Mouse (Mus musculus) hindbrain, postnatal 0 days (tissue): ENCODE results near the gene Tns3. TPM values are rescaled to one million over a fixed set of nuclear protein-coding genes. Genes with fewer than 3 reads are reported as not detected.
A peak's percentile ranks its signal among the peaks of the same experiment; 100 is the strongest.

ENCODE experiments used
- ATAC-seq: fragments of 200-750 bp; cut with Nextera tagmentation; 2 replicates; pipeline ENCODE4 v1.8.0; 2017; ENCODE audit warnings: mild to moderate bottlenecking, moderate TSS enrichment, moderate library complexity
- DNase-seq: peaks from one replicate; pipeline ENCODE4 v3.0.0-alpha.2; 2015; ENCODE audit warnings: low spot score
- H3K27ac ChIP-seq: fragments of 300-500 bp; sonication (generic); 2 replicates; pipeline ENCODE4 v1.5.1; 2014; ENCODE audit warnings: mild to moderate bottlenecking
- H3K27me3 ChIP-seq: fragments of 300-500 bp; sonication (generic); 2 replicates; pipeline ENCODE4 v1.6.1; 2014; ENCODE audit warnings: low read length, mixed read lengths; ENCODE audit not compliant: insufficient read depth
- H3K36me3 ChIP-seq: fragments of 300-500 bp; sonication (generic); 2 replicates; pipeline ENCODE4 v1.6.1; 2014; ENCODE audit warnings: low read length, mixed read lengths; ENCODE audit not compliant: insufficient read depth
- H3K4me1 ChIP-seq: fragments of 300-500 bp; sonication (generic); 2 replicates; pipeline ENCODE4 v1.6.1; 2014; ENCODE audit warnings: antibody characterized with exemption, low read length, mixed read lengths; ENCODE audit not compliant: insufficient read depth
- H3K4me2 ChIP-seq: fragments of 300-500 bp; sonication (generic); 2 replicates; pipeline ENCODE4 v1.6.1; 2014; ENCODE audit warnings: low read depth, mild to moderate bottlenecking, low read length, moderate library complexity, mixed read lengths
- H3K4me3 ChIP-seq: fragments of 300-500 bp; sonication (generic); 2 replicates; pipeline ENCODE4 v1.5.1; 2014; ENCODE audit warnings: low read length
- H3K9ac ChIP-seq: fragments of 300-500 bp; sonication (generic); replicated peaks from 2 replicates; pipeline ENCODE4 v1.6.1; 2014; ENCODE audit warnings: mild to moderate bottlenecking, low read length, moderate library complexity, mixed read lengths
- H3K9me3 ChIP-seq: fragments of 300-500 bp; sonication (generic); 2 replicates; pipeline ENCODE4 v1.6.1; 2016; ENCODE audit warnings: low read length, mixed read lengths
- CTCF ChIP-seq: IDR thresholded peaks from 2 replicates; pipeline ENCODE4 v1.5.1; 2016; ENCODE audit warnings: antibody characterized with exemption, control low read depth, low read depth
- WGBS: fragments of 180-500 bp; shearing (Covaris S2); extraction: QIAGEN DNeasy Blood & Tissue Kit; methylation state at CpG from one replicate; pipeline ENCODE4 v1.1.7; 2014; 5-methylcytosine and 5-hydroxymethylcytosine counted together
- polyA plus RNA-seq: library from polyadenylated mRNA; unstranded; fragments of >200 nt; fragmentation: Nextera tagmentation; extraction: Ambion mirVana; gene quantifications from 2 replicates; pipeline ENCODE4 v1.2.1, GENCODE M21; 2015
- total RNA-seq: library from RNA; depleted of rRNA; stranded (reverse); fragments of >200 nt; gene quantifications from 2 replicates; pipeline ENCODE4 v1.2.3, GENCODE M21; 2014

The Tns3 gene
- total and polyA plus RNA-seq, 2 experiments from 2014 or later, result 8.2 to 63.6 TPM

DNA sequence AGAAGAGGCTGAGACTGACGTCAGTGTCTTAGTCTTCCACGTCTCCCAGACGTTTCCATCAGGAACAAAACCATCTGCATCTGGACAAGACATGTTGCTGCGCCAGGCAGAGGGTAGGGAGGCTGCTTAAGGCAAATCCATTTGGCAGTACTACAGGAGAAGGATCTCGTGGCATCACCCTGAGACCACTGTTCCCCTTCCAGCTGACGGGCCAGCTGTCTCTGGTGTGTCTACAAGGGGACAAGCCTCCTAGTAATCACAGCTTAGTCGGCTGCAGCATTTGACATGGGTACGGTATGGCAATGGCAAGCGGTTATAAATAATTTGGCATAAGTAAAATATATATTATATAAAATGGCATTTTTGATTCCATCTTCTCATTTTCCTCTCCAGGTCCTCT, 230.9 kb downstream of the Tns3 start:
- no peaks in the 10 kb centered on the region for H3K27me3 ChIP-seq
- no peaks in the 10 kb centered on the region for H3K4me1 ChIP-seq
- peaks cover 9% of the 10 kb centered on the region; the same call in 1 of the 2 replicates for H3K36me3 ChIP-seq
- no peak for DNase-seq
- 82% methylated on average over 9 of the region's 9 CpGs for WGBS
- no peak for TF ChIP-seq CTCF
- ATAC-seq, result no peak
- no peak overlapping the region for H3K9ac ChIP-seq
- H3K9me3 ChIP-seq, result no peaks in the 10 kb centered on the region
- H3K27ac ChIP-seq, result no peak overlapping the region
- no peak overlapping the region for H3K4me2 ChIP-seq
- no peak overlapping the region for H3K4me3 ChIP-seq

DNA sequence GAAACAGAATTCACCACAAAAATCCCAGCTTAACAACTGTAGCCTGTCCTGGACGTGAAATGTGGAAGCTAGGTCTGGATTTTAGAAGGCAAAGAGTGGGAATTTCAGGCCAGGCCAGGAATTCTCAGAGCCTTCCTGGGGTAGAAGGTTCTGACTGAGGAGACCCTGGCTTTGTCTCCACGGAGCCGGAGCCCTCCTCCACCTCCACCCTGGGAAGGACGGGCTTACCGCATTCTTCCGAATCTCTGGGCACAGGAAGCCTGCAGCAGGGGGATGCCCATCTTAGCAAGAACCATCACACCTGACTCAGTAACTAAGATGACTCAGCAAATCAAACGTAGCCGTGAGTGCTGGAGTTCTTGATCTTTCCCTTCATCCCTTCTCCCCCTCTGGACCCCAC, 231.4 kb downstream of the Tns3 start:
- Histone ChIP-seq H3K4me1 (no peaks in the 10 kb centered on the region), H3K4me2 (no peak overlapping the region), H3K9ac (no peak overlapping the region), H3K9me3 (no peaks in the 10 kb centered on the region), H3K27ac (no peak overlapping the region), H3K4me3 (no peak overlapping the region), H3K27me3 (no peaks in the 10 kb centered on the region), H3K36me3 (peaks cover 9% of the 10 kb centered on the region; the same call in 1 of the 2 replicates)
- ATAC-seq (no peak), DNase-seq (no peak)
- TF ChIP-seq CTCF, result no peak
- 85% methylated on average over 8 of the region's 8 CpGs for WGBS

DNA sequence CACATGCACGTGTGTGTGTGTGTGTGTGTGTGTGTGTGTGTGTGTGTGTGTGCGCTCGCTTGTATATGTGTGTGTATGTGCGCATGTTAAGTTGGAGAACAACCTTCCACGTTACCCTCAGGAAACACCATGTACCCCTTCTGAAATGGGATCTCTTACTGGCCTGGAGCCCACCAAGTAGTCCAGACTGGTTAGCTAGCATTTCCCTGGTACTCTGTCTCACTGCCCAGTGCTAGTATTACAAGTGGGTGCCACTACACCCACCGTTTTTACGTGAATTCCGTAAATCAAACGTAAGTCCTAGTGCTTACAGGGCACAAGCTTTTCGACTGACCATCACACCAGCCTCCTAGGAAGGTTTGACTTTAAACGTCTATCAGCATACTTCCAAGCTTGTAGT, 236.7 kb downstream of the Tns3 start:
- Histone ChIP-seq H3K4me1 (peaks cover 9% of the 10 kb centered on the region), H3K9ac (no peak overlapping the region), H3K4me3 (no peak overlapping the region), H3K27ac (no peak overlapping the region), H3K9me3 (no peaks in the 10 kb centered on the region), H3K36me3 (no peaks in the 10 kb centered on the region), H3K4me2 (no peak overlapping the region), H3K27me3 (no peaks in the 10 kb centered on the region)
- WGBS, result 92% methylated on average over 11 of the region's 11 CpGs
- TF ChIP-seq CTCF, result no peak
- DNase-seq (no peak), ATAC-seq (no peak)

DNA sequence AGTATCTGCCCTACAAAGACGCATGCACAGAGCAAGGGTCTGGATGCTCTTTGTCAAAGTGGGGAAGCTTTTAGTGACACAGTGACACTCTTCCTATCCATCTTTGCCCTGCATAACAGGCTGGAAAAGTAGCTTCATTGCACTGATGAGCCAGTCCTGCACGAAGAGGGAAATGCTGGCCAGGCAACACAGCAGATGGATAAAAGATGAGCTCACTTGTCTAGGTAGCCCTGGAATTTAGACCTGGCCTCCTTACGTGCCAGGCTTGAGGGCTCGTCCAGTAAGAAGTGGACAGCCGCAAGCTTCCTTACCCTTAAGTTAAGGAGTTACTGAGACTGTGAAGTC, 239.1 kb downstream of the Tns3 start:
- TF ChIP-seq CTCF, result no peak
- no peak overlapping the region for H3K4me3 ChIP-seq

DNA sequence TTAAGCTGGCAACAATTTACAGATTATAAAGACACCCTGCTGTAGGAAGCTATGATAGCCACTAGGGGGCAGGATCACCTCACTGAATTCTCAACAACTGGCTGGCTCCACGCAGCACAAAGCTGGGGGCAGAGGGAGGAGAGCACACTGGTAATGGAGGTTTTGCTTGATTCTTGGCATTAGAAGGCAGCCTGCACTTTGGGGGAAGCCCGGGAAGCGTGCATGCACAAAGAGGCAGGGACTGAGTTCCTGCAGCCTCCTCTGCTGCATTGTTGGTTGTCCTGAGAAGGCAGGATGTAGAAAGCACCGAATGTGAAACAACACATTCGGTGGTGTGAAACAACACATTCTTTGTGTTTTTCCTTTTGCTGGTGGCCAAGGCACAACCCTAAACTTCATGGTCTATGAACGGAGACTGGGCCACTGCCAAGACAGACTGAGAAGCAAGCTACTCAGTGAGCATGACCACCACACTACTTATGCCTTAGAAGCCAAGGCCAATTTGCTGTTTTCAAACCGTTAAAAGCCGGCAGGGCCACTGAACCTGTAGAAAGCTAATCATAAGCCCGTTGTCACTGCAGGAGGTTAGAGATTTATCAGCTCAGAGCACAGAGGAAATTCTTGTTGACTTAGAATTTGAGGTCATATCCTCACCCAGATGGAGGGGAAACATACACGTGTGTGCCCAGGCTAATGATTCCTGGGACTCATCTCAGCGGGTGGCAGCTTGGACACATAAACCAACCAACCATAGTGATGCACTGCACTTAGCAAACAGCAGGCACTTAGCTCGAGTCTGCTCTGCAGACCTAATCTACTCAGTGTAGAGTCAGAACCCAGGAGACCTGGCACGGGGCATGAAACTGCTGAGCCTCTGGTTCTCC, 239.8 kb downstream of the Tns3 start:
- ATAC-seq (peak; percentile 95), DNase-seq (peak; percentile 93)
- Histone ChIP-seq H3K27ac (peak overlapping the region; percentile 80), H3K27me3 (no peaks in the 10 kb centered on the region), H3K9me3 (no peaks in the 10 kb centered on the region), H3K4me3 (no peak overlapping the region), H3K36me3 (no peaks in the 10 kb centered on the region), H3K4me2 (peak overlapping the region; percentile 29; the same call in 1 of the 2 replicates), H3K4me1 (peaks cover 9% of the 10 kb centered on the region), H3K9ac (no peak overlapping the region; the same call in 1 of the 2 replicates)
- TF ChIP-seq CTCF, result peak; percentile 98
- 16% methylated on average over 13 of the region's 13 CpGs for WGBS

More for the DNA sequence above, 239.1 kb downstream of the Tns3 start:
- ATAC-seq (peak; percentile 10), DNase-seq (no peak)
- no peaks in the 10 kb centered on the region for H3K36me3 ChIP-seq
- no peak overlapping the region for H3K9ac ChIP-seq
- no peaks in the 10 kb centered on the region for H3K27me3 ChIP-seq
- peak overlapping the region; percentile 80 for H3K27ac ChIP-seq
- H3K4me1 ChIP-seq, result peaks cover 9% of the 10 kb centered on the region
- H3K4me2 ChIP-seq, result no peak overlapping the region
- H3K9me3 ChIP-seq, result no peaks in the 10 kb centered on the region
- 63% methylated on average over 5 of the region's 5 CpGs for WGBS

DNA sequence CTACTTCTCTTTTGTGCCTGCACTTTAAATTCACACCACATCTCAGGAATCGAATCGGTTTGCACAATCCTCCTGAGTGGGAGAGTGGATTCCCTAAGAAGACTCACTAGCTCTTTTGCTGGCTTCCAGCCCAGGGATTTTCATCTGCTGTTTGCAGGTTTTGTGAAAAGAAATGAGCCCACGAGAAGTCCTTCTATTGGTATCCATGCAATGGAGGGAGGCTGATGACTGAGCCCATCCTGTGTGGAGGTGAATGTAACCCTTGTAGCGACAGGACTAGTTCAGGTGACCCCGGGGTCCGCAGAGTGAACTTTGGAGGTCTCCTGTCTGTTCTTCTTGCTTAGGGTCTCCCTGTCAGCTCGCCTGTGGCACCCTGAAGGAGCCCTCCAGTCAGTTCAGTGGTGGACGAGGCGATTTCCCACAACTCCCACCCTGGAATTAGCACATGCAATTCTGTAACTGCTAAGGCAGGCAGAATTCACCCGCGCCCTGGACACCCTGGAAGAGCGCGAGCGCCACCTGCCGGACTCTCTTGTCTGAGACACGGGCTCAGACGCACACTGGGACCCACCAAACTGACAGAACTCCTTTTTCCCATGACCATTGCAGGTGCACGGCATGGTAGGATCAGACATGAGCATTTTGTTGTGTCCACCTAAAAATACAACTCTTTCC, 259.0 kb downstream of the Tns3 start:
- ATAC-seq, result peak; percentile 90
- no peaks in the 10 kb centered on the region for H3K9me3 ChIP-seq

More for the DNA sequence above, 259.0 kb downstream of the Tns3 start:
- Histone ChIP-seq H3K4me1 (no peaks in the 10 kb centered on the region), H3K4me2 (no peak overlapping the region), H3K4me3 (no peak overlapping the region), H3K27ac (no peak overlapping the region), H3K36me3 (no peaks in the 10 kb centered on the region), H3K27me3 (no peaks in the 10 kb centered on the region), H3K9ac (no peak overlapping the region)
- peak; percentile 97 for TF ChIP-seq CTCF
- DNase-seq, result peak; percentile 93
- 31% methylated on average over 18 of the region's 18 CpGs for WGBS
